Mouse (Mus musculus) midbrain, embryonic 16.5 days (tissue): Measurements from ENCODE around the gene Dhrs7c. TPM values are rescaled to one million over a fixed set of nuclear protein-coding genes. Genes with fewer than 3 reads are reported as not detected.

ENCODE experiments used
- ATAC-seq: fragments of 200-750 bp; cut with Nextera tagmentation; 2 replicates; pipeline ENCODE4 v1.8.0; 2017; ENCODE audit warnings: moderate TSS enrichment
- H3K27ac ChIP-seq: fragments of 300-500 bp; sonication (generic); 2 replicates; pipeline ENCODE4 v1.5.1; 2014; ENCODE audit warnings: mild to moderate bottlenecking, low read length, mixed read lengths
- H3K27me3 ChIP-seq: fragments of 300-500 bp; sonication (generic); 2 replicates; pipeline ENCODE4 v1.6.1; 2014; ENCODE audit warnings: low read depth, low read length, mixed read lengths; ENCODE audit not compliant: control insufficient read depth, insufficient read depth
- H3K36me3 ChIP-seq: fragments of 300-500 bp; sonication (generic); 2 replicates; pipeline ENCODE4 v1.6.1; 2014; ENCODE audit warnings: mild to moderate bottlenecking, low read length, moderate library complexity, mixed read lengths; ENCODE audit not compliant: control insufficient read depth, insufficient read depth
- H3K4me1 ChIP-seq: fragments of 300-500 bp; sonication (generic); 2 replicates; pipeline ENCODE4 v1.6.1; 2014; ENCODE audit warnings: mild to moderate bottlenecking, low read length, mixed read lengths; ENCODE audit not compliant: control insufficient read depth, insufficient read depth
- H3K4me2 ChIP-seq: fragments of 300-500 bp; sonication (generic); 2 replicates; pipeline ENCODE4 v1.6.1; 2014; ENCODE audit warnings: mild to moderate bottlenecking, low read length, mixed read lengths
- H3K4me3 ChIP-seq: fragments of 300-500 bp; sonication (generic); 2 replicates; pipeline ENCODE4 v1.5.1; 2014; ENCODE audit warnings: low read depth, mild to moderate bottlenecking, low read length, moderate library complexity, mixed read lengths
- H3K9ac ChIP-seq: fragments of 300-500 bp; sonication (generic); 2 replicates; pipeline ENCODE4 v1.6.1; 2014; ENCODE audit warnings: low read depth, low read length, mixed read lengths
- H3K9me3 ChIP-seq: fragments of 300-500 bp; sonication (generic); replicated peaks from 2 replicates; pipeline ENCODE4 v1.6.1; 2014; ENCODE audit warnings: mild to moderate bottlenecking, low read length, mixed read lengths; ENCODE audit not compliant: control insufficient read depth, poor library complexity, severe bottlenecking
- WGBS: fragments of 180-500 bp; shearing (Covaris S2); extraction: QIAGEN DNeasy Blood & Tissue Kit; methylation state at CpG from one replicate; pipeline ENCODE4 v1.1.7; 2014; 5-methylcytosine and 5-hydroxymethylcytosine counted together
- polyA plus RNA-seq: library from polyadenylated mRNA; unstranded; fragments of >200 nt; fragmentation: Nextera tagmentation; extraction: Ambion mirVana; gene quantifications from 2 replicates; pipeline ENCODE4 v1.2.1, GENCODE M21; 2015

The Dhrs7c gene
- not detected in 2 replicates for polyA plus RNA-seq

GRCm38 (mm10) chr11:67797931-67798330, at the start of gene Dhrs7c:
Gene Dhrs7c, plus strand, starts transcription at chr11:67798187.
- H3K4me2 ChIP-seq: no peak within 1 kb of the TSS
- 81% methylated on average over 7 of the region's 7 CpGs for WGBS
- no peak within 1 kb of the TSS for H3K9ac ChIP-seq
- H3K9me3 ChIP-seq: no peaks in the 10 kb centered on the region
- H3K4me1 ChIP-seq: no peaks in the 10 kb centered on the region
- no peak for ATAC-seq
- no peak within 1 kb of the TSS for H3K27ac ChIP-seq
- no peak within 1 kb of the TSS for H3K4me3 ChIP-seq
- H3K36me3 ChIP-seq: no peaks in the 10 kb centered on the region
- H3K27me3 ChIP-seq: no peaks in the 10 kb centered on the region

GRCm38 (mm10) chr11:67756287-67756686, 41.7 kb upstream of the Dhrs7c start:
- Histone ChIP-seq H3K27me3 (no peaks in the 10 kb centered on the region), H3K36me3 (no peaks in the 10 kb centered on the region), H3K27ac (no peak overlapping the region), H3K4me2 (no peak overlapping the region), H3K4me3 (no peak overlapping the region), H3K4me1 (no peaks in the 10 kb centered on the region), H3K9ac (no peak overlapping the region), H3K9me3 (no peaks in the 10 kb centered on the region)
- ATAC-seq: no peak
- WGBS: 100% methylated on average over 1 of the region's 1 CpGs

- Histone ChIP-seq H3K9me3 (no peaks in the 10 kb centered on the region), H3K9ac (no peak overlapping the region), H3K4me1 (no peaks in the 10 kb centered on the region), H3K36me3 (no peaks in the 10 kb centered on the region), H3K27ac (no peak overlapping the region), H3K27me3 (no peaks in the 10 kb centered on the region), H3K4me3 (no peak overlapping the region), H3K4me2 (no peak overlapping the region)
- ATAC-seq: no peak
- 74% methylated on average over 15 of the region's 15 CpGs for WGBS
Measured at GRCm38 (mm10) chr11:67757373-67758167, 40.4 kb upstream of the Dhrs7c start.

- ATAC-seq: no peak
- H3K9me3 ChIP-seq: no peaks in the 10 kb centered on the region
- no peaks in the 10 kb centered on the region for H3K27me3 ChIP-seq
- H3K4me1 ChIP-seq: no peaks in the 10 kb centered on the region
- H3K36me3 ChIP-seq: no peaks in the 10 kb centered on the region
- H3K4me3 ChIP-seq: no peak within 1 kb of the TSS
- no peak within 1 kb of the TSS for H3K27ac ChIP-seq
- H3K9ac ChIP-seq: no peak within 1 kb of the TSS
- no peak within 1 kb of the TSS for H3K4me2 ChIP-seq
- 83% methylated on average over 14 of the region's 14 CpGs for WGBS
Measured at GRCm38 (mm10) chr11:67771053-67771452, 26.9 kb upstream of the Dhrs7c start, which contains the start of gene Glp2r. Gene Glp2r, minus strand, starts transcription at chr11:67771153.

GRCm38 (mm10) chr11:67771691-67772090, 26.3 kb upstream of the Dhrs7c start:
- Histone ChIP-seq H3K4me1 (no peaks in the 10 kb centered on the region), H3K9ac (no peak overlapping the region), H3K4me3 (no peak overlapping the region), H3K4me2 (no peak overlapping the region), H3K9me3 (no peaks in the 10 kb centered on the region), H3K27me3 (no peaks in the 10 kb centered on the region), H3K36me3 (no peaks in the 10 kb centered on the region), H3K27ac (no peak overlapping the region)
- 76% methylated on average over 2 of the region's 2 CpGs for WGBS
- no peak for ATAC-seq

- ATAC-seq: no peak
- H3K27ac ChIP-seq: no peak overlapping the region
- H3K4me2 ChIP-seq: no peak overlapping the region
- H3K9ac ChIP-seq: no peak overlapping the region
- no peaks in the 10 kb centered on the region for H3K9me3 ChIP-seq
- H3K27me3 ChIP-seq: no peaks in the 10 kb centered on the region
- no peak overlapping the region for H3K4me3 ChIP-seq
- WGBS: 29% methylated on average over 8 of the region's 8 CpGs
- H3K4me1 ChIP-seq: no peaks in the 10 kb centered on the region
- H3K36me3 ChIP-seq: no peaks in the 10 kb centered on the region
Measured at GRCm38 (mm10) chr11:67772577-67772976, 25.4 kb upstream of the Dhrs7c start.

- H3K36me3 ChIP-seq: no peaks in the 10 kb centered on the region
- H3K9me3 ChIP-seq: no peaks in the 10 kb centered on the region
- H3K4me1 ChIP-seq: no peaks in the 10 kb centered on the region
- no peak within 1 kb of the TSS for H3K4me2 ChIP-seq
- H3K4me3 ChIP-seq: no peak within 1 kb of the TSS
- no peak within 1 kb of the TSS for H3K27ac ChIP-seq
- no peaks in the 10 kb centered on the region for H3K27me3 ChIP-seq
- 80% methylated on average over 12 of the region's 12 CpGs for WGBS
- no peak within 1 kb of the TSS for H3K9ac ChIP-seq
- ATAC-seq: no peak
Measured at GRCm38 (mm10) chr11:67774379-67774778, 23.6 kb upstream of the Dhrs7c start, which contains the start of gene Gsg1l2. Gene Gsg1l2, plus strand, starts transcription at chr11:67774608.

GRCm38 (mm10) chr11:67790182-67790581, 7.8 kb upstream of the Dhrs7c start:
- H3K27me3 ChIP-seq: no peaks in the 10 kb centered on the region
- no peak overlapping the region for H3K27ac ChIP-seq
- no peak overlapping the region for H3K4me3 ChIP-seq

GRCm38 (mm10) chr11:67800130-67800723, 2.2 kb downstream of the Dhrs7c start:
- H3K9me3 ChIP-seq: no peaks in the 10 kb centered on the region
- no peak overlapping the region for H3K4me2 ChIP-seq
- H3K9ac ChIP-seq: no peak overlapping the region
- H3K4me1 ChIP-seq: no peaks in the 10 kb centered on the region
- no peak for ATAC-seq
- no peaks in the 10 kb centered on the region for H3K27me3 ChIP-seq
- no peak overlapping the region for H3K4me3 ChIP-seq
- no peak overlapping the region for H3K27ac ChIP-seq
- H3K36me3 ChIP-seq: no peaks in the 10 kb centered on the region

More at GRCm38 (mm10) chr11:67790182-67790581, 7.8 kb upstream of the Dhrs7c start:
- Histone ChIP-seq H3K9ac (no peak overlapping the region), H3K4me2 (no peak overlapping the region), H3K9me3 (no peaks in the 10 kb centered on the region), H3K4me1 (no peaks in the 10 kb centered on the region), H3K36me3 (no peaks in the 10 kb centered on the region)
- WGBS: 78% methylated on average over 11 of the region's 11 CpGs
- ATAC-seq: no peak
